Mouse (Mus musculus) megakaryocyte, adult 5-6 weeks (primary cell): ENCODE measurements around the gene Ephx1. TPM values are rescaled to one million over a fixed set of nuclear protein-coding genes. Genes with fewer than 3 reads are reported as not detected.
A peak's percentile ranks its signal among the peaks of the same experiment; 100 is the strongest.
"Not testable (repeated sequence)": the region's sequence is repeated elsewhere in the genome, so short reads cannot be mapped to it uniquely, and the experiment has no call there.

Experiments
- ATAC-seq: 2 replicates; pipeline ENCODE4 v1.8.0; 2016; ENCODE audit warnings: mild to moderate bottlenecking, inconsistent platforms; ENCODE audit not compliant: poor library complexity, severe bottlenecking
- total RNA-seq, 2 experiments: library from RNA; stranded (forward) in 1 of 2; stranded (reverse) in 1 of 2; fragments of 153-499, 151-499 nt in 1 of 2; fragments of 221-1000, 200-1000 nt in 1 of 2; gene quantifications; 2 replicates each; pipeline versions ENCODE4 v1.2.3 to v1.2.4; 2015 to 2017

The Ephx1 gene
- total RNA-seq, 2 experiments from 2014 or later, result 2.1 to 2.4 TPM

DNA sequence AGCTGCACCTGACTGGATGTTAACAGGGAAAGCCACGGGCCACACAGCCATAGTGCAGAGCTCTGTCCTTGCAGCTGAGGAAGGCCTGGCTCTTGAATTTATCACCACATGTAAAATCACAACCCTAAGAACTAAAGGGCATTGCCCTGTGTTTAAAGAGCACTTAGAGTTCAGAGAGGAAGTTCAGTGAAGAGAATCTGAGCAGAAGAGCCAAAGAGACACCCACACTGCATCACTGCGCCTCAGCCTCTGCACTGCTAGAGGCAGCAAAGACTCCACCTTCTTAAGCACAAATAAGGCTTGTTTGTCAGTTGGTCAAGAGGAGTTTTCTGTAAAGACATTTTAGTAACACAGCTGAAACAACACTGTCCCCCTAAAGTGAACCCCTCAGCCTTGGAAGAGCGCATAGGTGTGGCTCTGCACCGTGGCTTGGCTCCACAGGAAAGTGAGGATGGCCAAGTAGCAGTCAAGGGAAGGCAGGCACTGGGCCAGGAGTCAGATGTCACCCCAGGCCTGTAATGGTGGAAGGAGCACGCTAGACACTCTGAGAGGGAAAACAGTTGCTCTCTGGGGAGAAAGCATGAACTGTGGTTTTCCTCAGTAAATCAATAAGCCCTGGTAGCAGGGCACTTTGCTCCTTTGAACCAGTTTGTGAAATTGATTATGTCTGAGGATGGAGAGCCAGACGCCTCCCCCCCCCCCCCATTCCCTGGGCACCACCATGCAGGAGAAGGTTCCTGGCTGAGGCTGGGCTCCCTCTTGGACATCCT, 5.8 kb downstream of the Ephx1 start:
- no peak for ATAC-seq

DNA sequence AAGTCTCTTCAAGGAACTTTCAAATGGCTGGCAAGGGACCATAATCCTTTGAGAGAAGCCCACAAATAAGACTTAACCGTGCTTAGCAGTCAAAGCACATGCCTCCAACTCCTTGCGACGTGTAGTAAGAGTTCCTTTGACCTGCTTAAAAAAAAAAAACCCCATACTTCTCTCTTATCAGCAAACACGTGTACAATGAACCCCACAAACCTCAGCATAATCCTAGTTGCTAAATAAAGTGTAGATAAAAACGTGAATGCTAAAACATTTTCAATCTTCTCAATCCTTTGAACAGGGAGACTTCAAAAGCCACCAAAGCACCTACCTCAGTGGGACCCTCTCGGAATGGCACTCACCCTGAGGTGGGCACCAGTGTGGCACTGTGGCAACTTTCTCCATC, 7.3 kb downstream of the Ephx1 start:
- ATAC-seq, result no peak

GRCm38 (mm10) chr1:181012416-181012815, 8.3 kb downstream of the Ephx1 start:
- no peak for ATAC-seq

- no peak for ATAC-seq
Observed at GRCm38 (mm10) chr1:181011601-181012000, 9.1 kb downstream of the Ephx1 start.

GRCm38 (mm10) chr1:181010171-181010932, 10.4 kb downstream of the Ephx1 start:
- ATAC-seq, result no peak

DNA sequence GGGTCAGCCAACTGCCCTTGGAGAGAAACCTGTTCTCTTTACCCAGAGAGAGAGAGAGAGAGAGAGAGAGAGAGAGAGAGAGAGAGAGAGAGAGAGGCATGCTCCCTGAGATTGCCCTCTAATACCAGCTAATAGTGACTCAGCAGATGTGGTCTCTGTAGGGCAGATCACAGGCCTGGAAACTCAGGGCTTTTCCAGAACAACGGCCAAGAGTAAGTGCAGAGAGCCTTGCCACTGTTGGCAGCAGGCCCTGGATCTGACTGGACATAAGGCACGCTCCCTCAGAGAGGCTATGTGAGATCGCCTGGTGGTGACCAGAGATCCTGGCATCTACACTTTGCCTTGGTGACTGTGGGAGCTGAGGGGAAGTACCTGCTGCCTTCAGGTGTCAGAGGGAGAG, 10.9 kb downstream of the Ephx1 start:
- ATAC-seq, result no peak

- ATAC-seq, result no peak
Observed at GRCm38 (mm10) chr1:181009011-181009590, 11.6 kb downstream of the Ephx1 start.

GRCm38 (mm10) chr1:181008266-181008665, 12.4 kb downstream of the Ephx1 start:
- no peak for ATAC-seq

DNA sequence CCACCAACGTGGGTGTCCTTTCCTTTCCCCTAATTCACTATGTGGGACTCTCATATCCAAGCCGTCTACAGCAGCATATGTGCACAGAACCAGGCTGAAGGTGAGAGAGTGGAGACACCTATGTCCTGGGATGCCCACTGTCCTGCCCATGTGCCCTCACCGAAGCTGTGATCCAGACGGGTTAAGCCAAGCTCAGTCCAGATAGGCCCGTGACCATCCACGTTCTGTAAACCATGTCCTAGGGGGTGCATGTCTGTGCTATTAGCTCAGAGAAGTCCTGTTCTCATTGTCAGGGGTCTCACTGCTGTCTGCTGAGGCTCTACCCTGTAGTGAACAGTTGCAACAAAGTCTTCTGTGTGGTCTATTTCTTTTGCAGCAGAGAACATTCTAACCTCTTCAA, 12.9 kb downstream of the Ephx1 start:
- ATAC-seq, result no peak

GRCm38 (mm10) chr1:181005331-181005730, 15.4 kb downstream of the Ephx1 start:
- no peak for ATAC-seq

DNA sequence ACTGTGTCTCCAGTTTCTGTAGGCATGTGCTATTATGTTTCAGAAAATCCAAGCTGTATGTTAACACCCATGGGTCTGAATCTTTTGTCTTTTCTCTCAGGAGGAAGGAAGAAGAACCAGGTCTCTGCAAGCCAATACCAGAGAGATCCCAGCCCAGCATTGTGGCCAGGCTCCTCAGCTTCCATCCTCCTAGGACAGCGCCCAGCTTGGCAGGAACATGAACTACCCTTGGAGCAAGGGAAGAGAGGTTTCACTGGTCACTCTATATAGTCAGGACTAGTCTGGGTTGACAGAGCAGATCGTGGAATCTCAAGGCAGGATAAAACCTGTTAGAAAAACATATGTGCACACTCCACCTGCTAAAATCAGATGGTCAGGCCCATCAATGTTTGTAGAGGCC, 16.9 kb downstream of the Ephx1 start:
- ATAC-seq, result no peak

- no peak for ATAC-seq
Observed at GRCm38 (mm10) chr1:181001621-181002020, 19.1 kb downstream of the Ephx1 start.

GRCm38 (mm10) chr1:181001217-181001616, 19.5 kb downstream of the Ephx1 start:
- ATAC-seq, result no peak

DNA sequence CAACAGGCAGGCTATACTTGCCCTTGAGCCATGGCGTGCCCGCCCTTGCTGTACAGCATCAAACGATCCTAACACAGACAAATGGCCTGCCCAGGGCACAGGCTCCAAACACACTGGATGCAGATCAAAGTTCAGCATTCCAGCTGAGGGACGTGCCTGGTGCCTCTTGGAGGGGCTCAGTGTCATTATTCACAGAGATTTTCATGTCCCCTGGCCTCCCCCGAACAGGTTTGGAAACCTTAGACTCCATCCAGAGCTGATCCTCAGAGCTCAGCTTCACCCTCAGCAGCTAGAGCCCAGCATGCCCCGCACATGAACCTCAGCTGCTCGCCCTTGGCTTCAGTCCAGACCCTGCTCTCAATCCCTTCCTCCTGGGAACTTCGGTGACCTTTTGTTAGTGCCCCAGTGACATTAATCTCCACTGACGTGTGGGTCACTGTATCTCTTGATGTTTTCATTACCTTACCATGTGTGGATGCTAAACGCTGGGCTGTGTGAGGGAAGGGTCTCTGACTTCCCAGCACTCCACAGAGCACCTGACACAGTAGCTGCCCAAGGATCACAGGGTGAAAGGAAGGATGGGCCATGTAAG, 20.1 kb downstream of the Ephx1 start:
- ATAC-seq, result no peak

GRCm38 (mm10) chr1:180992142-180992541, 28.6 kb downstream of the Ephx1 start:
- ATAC-seq, result no peak

DNA sequence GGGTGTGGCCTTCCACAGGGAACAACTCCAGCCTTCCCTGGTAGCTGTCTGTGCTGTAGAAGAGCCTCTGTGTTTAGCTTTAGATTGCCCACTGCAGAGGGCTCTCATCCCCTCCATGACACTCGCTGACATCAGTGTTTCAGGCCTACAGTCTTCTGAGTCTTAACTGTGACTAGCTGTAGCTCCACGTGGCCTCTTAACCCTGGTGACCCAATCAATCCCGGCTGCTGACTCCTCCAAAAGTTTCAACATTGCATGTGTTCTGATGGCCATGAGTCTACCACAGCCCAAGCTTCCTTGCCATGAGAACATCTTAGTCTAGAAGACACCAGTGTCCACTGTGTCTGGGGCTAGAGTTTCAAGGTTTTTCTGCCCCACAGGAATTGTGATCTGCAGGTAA, 30.0 kb downstream of the Ephx1 start:
- ATAC-seq, result no peak

DNA sequence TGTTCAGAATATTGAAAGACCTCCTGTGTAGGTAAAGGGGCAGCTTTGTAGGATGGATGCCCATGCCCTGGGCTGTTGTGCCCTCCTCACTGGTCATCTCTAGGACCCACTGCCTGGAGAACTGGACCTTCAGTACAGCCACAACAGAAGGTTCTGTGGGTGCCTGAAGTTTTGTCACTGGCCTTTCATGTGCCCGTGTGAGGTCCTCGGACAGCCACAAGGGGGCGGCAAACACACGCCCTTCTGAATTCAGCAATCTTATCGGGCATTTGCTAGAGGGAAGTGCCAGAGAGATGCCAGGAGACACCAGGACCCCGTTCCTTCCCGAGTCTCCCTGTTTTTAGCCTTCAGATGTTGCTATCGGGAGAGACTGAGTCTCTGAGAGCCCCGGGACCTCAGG, 32.9 kb downstream of the Ephx1 start:
- peak; percentile 92 for ATAC-seq

GRCm38 (mm10) chr1:180986701-180987100, 34.0 kb downstream of the Ephx1 start:
- no peak for ATAC-seq

DNA sequence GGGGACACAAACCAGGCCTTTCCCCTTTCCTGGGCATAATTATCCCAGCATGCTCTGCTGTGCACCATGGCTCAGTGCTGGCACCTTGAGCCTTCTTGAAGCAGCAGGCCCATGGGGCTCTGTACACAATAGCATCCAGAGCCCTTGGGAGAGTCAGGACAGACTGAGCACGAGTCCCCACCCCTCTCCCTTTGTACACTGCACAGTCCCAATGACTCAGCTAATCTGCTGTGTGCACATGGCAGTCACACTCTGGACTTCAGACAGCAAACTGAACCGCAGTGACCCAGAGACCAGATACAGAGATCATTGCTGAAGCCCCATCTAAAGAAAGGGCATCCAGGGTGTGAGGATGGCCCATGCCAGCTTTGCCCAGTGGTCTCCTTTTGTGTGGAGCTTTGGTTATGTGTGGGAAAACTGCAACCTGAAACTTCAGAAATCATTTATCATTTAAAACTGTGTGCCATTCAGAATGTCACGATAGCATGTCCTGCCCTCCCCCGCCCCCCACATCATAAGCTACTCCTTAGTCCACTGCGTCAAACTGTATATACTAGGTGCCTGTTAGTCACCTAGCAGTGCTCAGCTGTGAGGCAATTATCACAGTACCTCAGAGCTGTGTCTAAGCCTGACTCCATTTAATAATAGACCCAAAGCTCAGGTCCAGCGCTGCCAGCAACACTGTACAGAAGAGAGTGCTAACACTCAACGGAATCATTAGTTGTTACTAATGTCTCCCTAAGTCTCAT, 39.2 kb downstream of the Ephx1 start:
- ATAC-seq, result not testable (repeated sequence)

DNA sequence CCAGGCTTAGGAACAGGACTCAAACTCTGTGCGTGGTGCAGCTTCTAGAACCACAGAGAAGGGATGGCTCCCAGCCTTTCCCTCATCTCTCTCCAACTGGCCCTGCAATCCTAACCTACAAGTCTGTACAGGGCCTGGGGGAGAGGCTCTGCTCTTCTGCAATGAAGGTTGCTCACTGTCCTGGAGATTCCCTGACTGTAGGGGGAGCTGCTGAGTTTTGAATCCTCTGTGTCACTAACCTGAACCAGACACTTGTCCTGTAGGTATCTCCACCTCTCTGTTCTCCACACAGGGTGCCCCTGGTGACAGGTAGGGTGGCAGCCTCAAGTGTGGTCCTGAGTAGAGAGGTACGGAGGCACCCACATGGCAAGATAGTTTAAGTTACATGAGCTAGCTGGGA, 40.2 kb downstream of the Ephx1 start:
- ATAC-seq, result peak; percentile 35; the same call in 1 of the 2 replicates
